Mouse (Mus musculus): ENCODE measurements around the gene Tmem80.

The Tmem80 gene

GRCm38 (mm10) chr7:141356971-141357370 is 29.4 kb downstream of the Tmem80 start:
- DNase-seq (ENCODE audit: extremely low read depth, low read depth, low spot score), result no peak

GRCm38 (mm10) chr7:141361510-141361909 is 34.0 kb downstream of the Tmem80 start:
- no peak for DNase-seq (ENCODE audit: extremely low read depth, low read depth, low spot score)

DNA sequence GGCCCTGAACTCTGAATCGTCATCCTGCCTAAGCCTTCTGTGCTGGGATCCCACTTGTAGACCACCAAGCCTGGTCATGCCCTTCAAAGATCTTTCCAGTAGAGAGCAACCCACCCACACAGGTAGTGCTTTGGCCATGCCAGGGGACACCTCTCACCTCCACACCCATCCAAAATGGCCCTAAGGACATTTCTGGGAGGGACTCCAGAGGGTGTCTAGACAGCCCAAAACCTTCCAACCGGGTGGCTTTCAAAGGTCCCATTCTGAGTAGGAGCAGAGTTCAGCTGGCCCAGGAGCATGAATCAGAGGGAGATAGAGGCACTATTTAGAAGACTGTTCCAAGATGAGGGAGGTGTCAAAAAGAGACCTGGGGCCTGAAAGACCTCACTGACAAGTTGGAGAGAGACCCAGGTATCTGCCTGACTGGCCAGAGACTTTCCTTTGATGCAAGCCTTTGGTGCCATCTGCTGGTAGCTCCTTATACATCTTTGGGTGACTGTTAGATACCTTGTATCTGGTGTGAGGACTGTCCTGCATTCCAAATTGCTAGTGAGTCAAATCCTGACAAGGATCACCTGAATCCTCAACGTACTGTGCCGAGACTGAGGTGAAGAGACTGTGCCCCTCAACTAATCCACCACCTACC is 35.7 kb downstream of the Tmem80 start:
- no peak for DNase-seq (ENCODE audit: extremely low read depth, low read depth, low spot score)

GRCm38 (mm10) chr7:141363752-141364125 is 36.2 kb downstream of the Tmem80 start:
- no peak for DNase-seq (ENCODE audit: extremely low read depth, low read depth, low spot score)

- DNase-seq (ENCODE audit: extremely low read depth, low read depth, low spot score), result no peak
Measured at GRCm38 (mm10) chr7:141364349-141365048, 37.0 kb downstream of the Tmem80 start.

- no peak for DNase-seq (ENCODE audit: extremely low read depth, low read depth, low spot score)
Measured at GRCm38 (mm10) chr7:141365049-141365445, 37.5 kb downstream of the Tmem80 start.

DNA sequence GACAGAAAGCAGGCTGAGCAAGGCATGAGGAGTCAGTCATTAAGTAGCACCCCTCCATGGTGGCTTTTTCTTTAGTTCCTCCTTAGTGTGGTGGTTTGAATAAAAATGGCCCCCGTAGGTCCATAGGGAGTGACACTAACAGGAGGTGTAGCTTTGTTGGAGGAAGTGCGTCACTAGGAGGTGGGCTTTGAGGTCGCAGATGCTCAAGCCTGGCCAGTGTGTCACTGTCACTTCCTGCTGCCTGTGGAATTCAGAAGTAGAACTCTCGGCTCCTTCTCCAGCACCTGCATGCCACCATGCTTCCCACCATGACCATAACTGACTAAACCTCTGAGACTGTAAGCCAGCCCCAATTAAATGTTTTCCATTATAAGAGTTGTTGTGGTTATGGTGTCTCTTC is 39.8 kb downstream of the Tmem80 start:
- no peak for DNase-seq (ENCODE audit: extremely low read depth, low read depth, low spot score)

DNA sequence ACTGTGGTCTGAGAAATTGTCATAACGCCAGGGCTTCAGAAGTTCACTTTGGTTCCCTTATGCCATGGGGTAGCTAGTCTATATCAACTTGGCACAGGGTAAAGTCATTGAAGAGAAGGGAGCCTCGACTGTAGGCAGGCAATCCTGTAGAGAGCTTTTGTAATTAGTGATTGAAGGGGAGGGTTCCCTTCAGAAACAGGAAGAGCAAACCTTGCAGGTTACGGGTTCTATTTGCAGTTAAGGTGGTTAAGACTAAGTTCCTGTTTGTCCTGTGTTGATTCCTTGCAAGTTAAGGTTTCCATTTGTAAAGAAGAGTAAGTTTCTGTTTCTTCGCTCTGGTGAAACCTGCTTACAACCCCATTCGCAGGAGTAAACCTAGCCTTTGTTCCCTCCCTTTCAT is 42.4 kb downstream of the Tmem80 start:
- DNase-seq (ENCODE audit: extremely low read depth, low read depth, low spot score), result no peak

DNA sequence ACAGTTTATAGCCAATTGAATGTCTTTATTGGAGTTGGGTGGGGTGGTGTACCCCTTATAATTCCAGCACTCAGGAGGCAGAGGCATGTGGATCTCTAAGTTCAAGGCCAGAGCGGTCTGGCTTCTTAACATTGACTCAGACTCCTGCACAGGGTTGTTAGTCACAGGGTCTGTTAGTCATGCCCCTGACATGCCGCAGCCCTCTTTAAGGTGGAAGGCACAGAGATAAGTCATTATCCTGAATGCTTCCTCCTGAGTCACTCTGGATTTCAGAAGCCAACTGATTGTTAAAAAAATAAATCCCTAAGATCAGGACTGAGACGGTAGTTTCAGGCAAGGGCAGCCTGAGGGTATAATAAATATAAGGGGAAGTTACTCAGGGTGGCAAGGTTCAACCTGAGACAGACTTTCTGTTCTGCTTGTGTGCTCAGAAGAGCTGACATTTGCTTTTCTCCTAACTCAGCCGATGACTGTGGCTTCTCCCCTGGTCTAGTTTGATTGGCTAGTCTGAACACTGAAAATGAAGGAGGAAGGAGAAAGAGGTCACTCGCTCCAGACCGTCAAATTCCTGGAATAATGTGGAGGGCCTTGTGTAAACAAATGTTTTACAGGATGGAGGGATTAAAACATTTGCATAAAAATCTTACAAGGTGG is 44.5 kb downstream of the Tmem80 start:
- DNase-seq (ENCODE audit: extremely low read depth, low read depth, low spot score), result no peak

DNA sequence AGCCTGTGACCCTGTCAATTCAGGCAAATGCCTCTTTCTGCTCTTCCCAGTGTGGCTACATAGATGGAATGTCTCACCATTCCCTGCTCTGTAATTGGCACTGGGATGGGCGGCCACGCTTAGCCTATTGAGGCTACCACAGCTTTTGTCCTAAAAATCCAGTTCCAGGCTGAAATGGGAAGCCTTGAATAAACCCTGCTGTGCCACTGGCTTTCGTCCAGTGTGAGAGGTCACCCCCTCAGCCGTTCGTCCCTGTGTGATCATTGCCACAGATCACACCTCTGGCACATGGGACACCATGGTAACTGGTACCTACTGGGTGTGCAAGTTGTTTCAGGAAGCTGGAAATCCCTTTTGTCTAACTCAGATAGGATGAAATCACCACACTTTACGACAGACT is 46.1 kb downstream of the Tmem80 start:
- DNase-seq (ENCODE audit: extremely low read depth, low read depth, low spot score), result no peak

- no peak for DNase-seq (ENCODE audit: extremely low read depth, low read depth, low spot score)
Measured at GRCm38 (mm10) chr7:141374399-141374798, 46.9 kb downstream of the Tmem80 start.

GRCm38 (mm10) chr7:141379584-141379983 is 52.0 kb downstream of the Tmem80 start:
- no peak for DNase-seq (ENCODE audit: extremely low read depth, low read depth, low spot score)

- DNase-seq (ENCODE audit: extremely low read depth, low read depth, low spot score), result peak; percentile 81
Measured at GRCm38 (mm10) chr7:141381068-141381835, 53.7 kb downstream of the Tmem80 start.
